Mouse (Mus musculus) erythroblast, embryonic 14.5 days (primary cell): ENCODE results near the gene Slc44a3.

Experiments used
- GATA1 ChIP-seq: IDR thresholded peaks from 2 replicates; pipeline ENCODE4 v1.6.1; 2012; ENCODE audit warnings: low read length, inconsistent platforms, mixed read lengths
- TAL1 ChIP-seq: IDR thresholded peaks from 3 replicates; pipeline ENCODE4 v1.6.1; 2012; ENCODE audit warnings: low read length, inconsistent platforms, mixed read lengths

- TF ChIP-seq GATA1: no peak
- no peak for TF ChIP-seq TAL1
Observed at GRCm38 (mm10) chr3:121467094-121467552, 65.1 kb downstream of the Slc44a3 start.
